Mouse (Mus musculus) lung, adult 2 months (tissue): ENCODE data around the gene Dcdc2c. TPM values are rescaled to one million over a fixed set of nuclear protein-coding genes. Genes with fewer than 3 reads are reported as not detected.

Experiments used
- DNase-seq: peaks from one replicate; pipeline ENCODE4 v3.0.0; 2022
- H3K4me1 ChIP-seq: fragments of 200-500 bp; 2 replicates; pipeline ENCODE4 v1.6.1; 2011; ENCODE audit warnings: low read length; ENCODE audit not compliant: control insufficient read depth, insufficient read depth
- H3K4me3 ChIP-seq: fragments of 200-500 bp; replicated peaks from 2 replicates; pipeline ENCODE3; 2011; ENCODE audit warnings: low read depth, mild to moderate bottlenecking, control low read depth, low read length; ENCODE audit errors: extremely low read depth
- CTCF ChIP-seq: fragments of 200-500 bp; IDR thresholded peaks from 2 replicates; pipeline ENCODE4 v1.5.1; 2011; ENCODE audit warnings: mild to moderate bottlenecking, low read length, control low read depth; ENCODE audit not compliant: insufficient read depth
- POLR2A ChIP-seq: fragments of 200-500 bp; IDR thresholded peaks from 2 replicates; pipeline ENCODE4 v1.6.1; 2011; ENCODE audit warnings: low read depth, mild to moderate bottlenecking, control low read depth, low read length, borderline replicate concordance; ENCODE audit errors: extremely low read depth
- WGBS: fragments of 180-500 bp; shearing (Covaris S2); methylation state at CpG from one replicate; pipeline ENCODE4 v1.1.7; 2018; 5-methylcytosine and 5-hydroxymethylcytosine counted together
- polyA plus RNA-seq: library from polyadenylated mRNA; depleted of rRNA; stranded (reverse); fragments of >200 nt; gene quantifications from 2 replicates; pipeline ENCODE4 v1.2.3, GENCODE M21; 2012; rRNA removed

The Dcdc2c gene
- polyA plus RNA-seq, 1 experiment: not detected

DNA sequence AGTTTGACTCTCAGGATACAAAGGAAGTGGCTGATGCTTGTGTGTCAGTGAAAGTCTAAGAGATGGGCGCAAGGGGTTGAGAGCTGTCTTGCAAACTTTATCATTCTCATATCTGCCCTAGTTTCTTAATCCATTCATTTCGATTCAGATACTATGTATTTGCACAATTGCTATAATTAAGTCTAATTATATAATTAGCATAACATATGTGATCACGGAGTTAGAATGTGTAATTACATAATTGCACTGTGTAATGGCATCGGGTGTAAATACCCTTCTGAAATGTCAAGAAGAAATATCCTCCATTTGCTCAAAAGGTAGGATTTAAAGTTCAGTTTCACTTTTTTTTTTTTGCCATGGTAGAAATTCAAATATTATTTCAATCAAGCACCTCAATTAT is 149.9 kb downstream of the Dcdc2c start:
- DNase-seq: no peak
- 89% methylated on average over 4 of the region's 4 CpGs for WGBS
- TF ChIP-seq CTCF (no peak), POLR2A (no peak)
- no peak overlapping the region for H3K4me3 ChIP-seq
- no peaks in the 10 kb centered on the region for H3K4me1 ChIP-seq

DNA sequence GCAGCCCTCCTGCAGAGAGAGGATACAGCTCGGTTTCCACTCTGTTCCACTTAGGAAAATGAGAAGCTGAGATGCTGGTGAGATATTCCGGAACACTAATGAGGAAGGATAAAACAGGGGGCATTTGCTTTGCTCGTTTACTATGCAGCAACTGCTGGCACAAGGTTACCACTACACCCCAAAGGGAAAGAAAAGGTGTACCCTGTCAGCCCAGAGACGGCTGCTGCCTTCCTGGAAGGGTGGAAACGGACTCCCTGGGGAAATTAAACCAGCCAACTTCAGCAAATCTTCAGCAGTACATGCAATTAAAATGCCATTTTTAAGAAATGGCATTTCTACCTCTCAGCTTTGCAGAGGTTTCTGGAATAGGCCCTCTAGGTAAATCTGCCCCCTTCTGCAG is 150.8 kb downstream of the Dcdc2c start:
- WGBS: 68% methylated on average over 5 of the region's 5 CpGs
- Histone ChIP-seq H3K4me1 (no peaks in the 10 kb centered on the region), H3K4me3 (no peak overlapping the region)
- TF ChIP-seq CTCF (no peak), POLR2A (no peak)
- DNase-seq: no peak

DNA sequence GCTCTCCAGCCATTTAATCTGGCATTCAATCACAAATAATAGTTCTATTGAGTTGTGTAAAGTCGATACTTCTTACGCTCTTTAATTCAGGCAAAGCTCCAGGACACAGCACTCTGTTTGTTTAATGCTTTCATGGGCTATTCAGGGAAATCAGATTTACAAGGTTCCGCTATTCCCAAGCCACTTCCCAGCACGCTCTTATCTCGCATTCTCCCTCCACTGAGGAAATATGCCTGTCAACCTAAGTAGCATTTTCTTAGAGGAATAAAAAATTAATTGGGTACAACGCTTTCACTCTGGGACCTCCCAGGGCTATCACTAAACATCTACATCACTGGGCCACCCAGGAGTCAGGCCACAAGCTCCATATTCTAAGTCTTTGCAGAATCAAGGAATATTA is 160.1 kb downstream of the Dcdc2c start:
- no peak overlapping the region for H3K4me3 ChIP-seq
- TF ChIP-seq POLR2A (no peak), CTCF (no peak)
- 21% methylated on average over 6 of the region's 6 CpGs for WGBS
- DNase-seq: no peak
- no peaks in the 10 kb centered on the region for H3K4me1 ChIP-seq

Other genes with a start within 250 kb of the Dcdc2c start
- not detected in 2 replicates for gene Allc, start 30.1 kb upstream of the Dcdc2c start, polyA plus RNA-seq
- gene Colec11, start 71.0 kb upstream of the Dcdc2c start, polyA plus RNA-seq: 0.91 and 1.0 TPM in 2 replicates
- 158 and 175 TPM in 2 replicates for gene Rps7, start 83.6 kb upstream of the Dcdc2c start, polyA plus RNA-seq
- gene Rnaseh1, start 97.2 kb upstream of the Dcdc2c start, polyA plus RNA-seq: 9.1 and 11.7 TPM in 2 replicates
- gene Adi1, start 122.8 kb upstream of the Dcdc2c start, polyA plus RNA-seq: 14.1 and 22.8 TPM in 2 replicates
- 18.7 and 25.1 TPM in 2 replicates for gene Trappc12, start 198.1 kb upstream of the Dcdc2c start, polyA plus RNA-seq
- 17.8 and 17.9 TPM in 2 replicates for gene Eipr1, start 199.4 kb upstream of the Dcdc2c start, polyA plus RNA-seq